Mouse (Mus musculus) thymus, postnatal 10 days (tissue): ENCODE measurements around the gene Vapb.
"Not testable (repeated sequence)": the region's sequence is repeated elsewhere in the genome, so short reads cannot be mapped to it uniquely, and the experiment has no call there.

Source experiments
- DNase-seq, 2 experiments: peaks; one replicate each; pipeline ENCODE4 v3.0.0; 2021; ENCODE audit warnings: low spot score in 2 of 2

Vapb gene

DNA sequence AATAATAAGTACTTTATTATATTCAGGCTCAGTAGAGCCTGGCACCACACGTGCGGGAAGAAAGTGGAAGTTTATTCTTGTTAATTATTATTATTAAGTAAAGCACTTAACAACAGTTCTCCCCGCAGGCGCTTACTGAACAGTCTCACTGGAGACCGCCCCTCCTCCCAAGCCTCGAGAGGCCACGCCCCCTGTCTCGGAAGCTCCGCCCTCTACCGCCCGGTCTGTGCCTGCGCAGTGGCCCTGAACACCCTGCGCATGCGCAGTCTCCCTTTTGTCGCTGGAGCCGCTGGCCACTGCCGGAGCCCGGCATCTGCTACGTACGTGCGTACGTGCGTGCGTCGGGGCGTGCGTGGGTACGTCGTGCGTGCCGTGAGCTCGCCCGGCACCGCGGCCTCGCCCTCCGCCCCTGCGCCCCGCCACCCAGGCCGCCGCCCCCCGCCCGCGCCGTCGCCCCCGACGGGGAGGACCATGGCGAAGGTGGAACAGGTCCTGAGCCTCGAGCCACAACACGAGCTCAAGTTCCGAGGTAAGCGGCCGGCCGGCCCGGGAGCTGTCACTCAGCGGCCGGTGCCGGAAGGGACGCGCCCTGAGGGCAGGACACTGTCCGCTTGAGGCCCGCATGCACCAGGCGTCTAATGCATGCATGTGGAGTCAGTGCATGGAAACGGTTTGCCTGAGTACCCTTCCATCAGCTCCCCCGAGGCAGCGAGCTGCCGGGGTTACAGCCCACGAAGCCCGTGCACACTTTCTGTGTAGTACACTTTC is at the start of gene Vapb:
Vapb (plus strand) TSS at position 290 of the 768 bp plus-strand sequence.
- DNase-seq = peak; percentile 98 to 100

DNA sequence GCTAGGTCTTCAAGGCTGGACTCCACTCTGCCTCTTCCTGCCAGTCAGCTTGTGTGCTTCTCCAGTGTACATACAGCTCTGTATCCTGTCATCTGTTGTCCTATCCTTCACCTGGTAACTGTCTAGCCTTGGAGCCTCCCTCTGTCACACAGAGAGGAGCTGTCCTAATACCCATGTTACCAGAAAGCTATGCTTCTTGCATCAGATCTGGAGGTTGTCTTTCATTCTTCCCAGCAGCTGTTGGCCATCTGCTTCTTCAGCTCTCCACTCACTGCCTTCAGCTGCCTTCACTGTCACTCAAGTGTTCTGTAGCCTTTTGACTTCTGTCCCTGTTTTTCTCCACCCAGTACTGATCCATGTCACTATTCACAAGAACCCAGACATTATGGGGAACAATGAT is 47.5 kb upstream of the Vapb start:
- DNase-seq = no peak

DNA sequence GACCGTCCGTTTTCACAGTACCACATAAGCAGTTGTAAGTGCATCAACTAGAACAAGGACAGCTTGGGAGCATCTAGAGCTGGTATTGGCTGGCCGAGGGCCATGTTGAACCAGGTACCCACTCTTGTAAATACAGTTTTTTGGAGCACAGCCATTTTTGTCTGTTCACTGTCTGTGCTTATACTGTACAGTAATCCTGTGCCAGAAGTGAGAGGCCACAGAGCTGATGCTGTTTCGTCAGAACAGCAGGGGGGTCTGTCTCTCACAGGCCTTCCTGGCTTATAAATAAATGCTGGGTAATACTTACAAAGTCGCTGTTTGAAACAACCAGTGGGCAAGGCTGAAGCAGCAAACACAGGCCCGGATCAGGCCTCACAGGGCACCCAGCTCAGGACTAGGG is 45.6 kb upstream of the Vapb start:
- DNase-seq = no peak

DNA sequence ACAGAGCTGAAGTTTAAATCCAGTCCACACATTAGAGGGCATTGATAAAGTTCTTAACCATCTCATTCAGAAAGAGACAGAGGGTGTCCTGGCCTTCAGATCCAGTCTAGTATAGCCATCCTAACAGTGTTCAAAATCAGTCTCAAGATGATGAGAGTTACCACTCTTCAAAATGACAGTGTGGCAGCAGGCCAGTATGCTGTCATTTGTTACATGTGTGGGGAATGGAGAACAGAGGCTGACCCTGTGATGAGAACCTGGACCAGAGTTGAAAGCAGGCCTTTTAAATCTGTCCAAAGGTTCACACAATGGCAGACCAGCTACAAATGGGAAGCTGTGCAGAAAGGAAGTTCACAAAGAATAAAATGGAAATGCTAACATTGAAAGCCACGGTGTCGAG is 44.6 kb upstream of the Vapb start:
- DNase-seq = no peak

DNA sequence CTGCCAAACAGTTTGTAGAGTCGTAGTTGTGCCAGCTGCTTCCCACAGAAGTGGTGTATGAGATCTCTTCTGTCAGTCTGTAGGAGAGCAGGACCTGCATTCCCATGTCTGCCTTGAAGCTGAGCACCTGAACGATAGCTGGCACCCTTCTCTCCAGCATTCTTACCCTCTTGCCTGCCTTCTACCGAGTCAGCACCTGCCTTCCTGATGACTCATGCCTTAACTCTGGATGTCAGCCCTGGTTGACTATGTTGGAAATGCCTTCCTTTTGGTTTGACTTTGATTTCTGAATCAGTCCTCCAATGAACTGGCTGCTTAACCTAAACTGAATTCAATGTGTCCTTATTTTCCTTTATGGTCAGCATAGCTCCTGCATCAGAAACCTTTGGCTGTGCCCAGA is 38.5 kb upstream of the Vapb start:
- no peak for DNase-seq

DNA sequence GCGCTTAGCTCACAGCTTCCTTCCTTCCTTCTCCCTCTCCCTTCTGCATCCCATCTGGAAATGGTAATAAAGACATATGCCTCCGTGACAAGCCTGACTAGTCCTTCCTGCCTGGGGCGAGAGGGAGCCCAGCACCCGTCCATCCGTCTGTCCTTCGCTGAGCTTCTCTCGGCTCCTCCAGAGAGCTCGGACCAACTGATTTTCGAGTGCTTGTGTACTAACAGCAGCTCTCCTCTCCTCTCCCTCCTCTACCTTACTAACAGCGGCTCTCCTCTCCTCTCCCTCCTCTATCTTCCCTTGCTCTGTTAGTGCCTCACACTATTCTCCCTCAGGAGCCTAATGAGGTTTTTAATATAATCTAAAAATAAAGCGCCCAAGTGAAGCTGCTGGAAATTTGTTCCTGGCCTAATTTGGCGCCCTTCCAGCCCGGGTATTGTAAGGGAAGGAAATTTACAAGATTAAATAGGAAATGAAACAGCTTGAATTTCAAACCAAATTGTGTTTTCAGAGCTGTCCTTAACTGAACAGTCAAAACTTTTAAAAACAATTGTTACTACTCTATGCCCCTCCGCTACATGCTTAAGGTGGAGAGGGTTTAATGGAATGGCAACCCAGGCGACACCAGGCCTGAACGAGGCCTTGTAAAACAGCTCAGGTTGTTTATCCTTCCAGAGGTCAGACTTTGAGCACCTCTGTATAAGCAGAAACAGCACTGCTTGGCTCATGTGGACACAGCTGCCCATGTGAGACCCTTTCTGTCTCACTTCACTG is 35.0 kb upstream of the Vapb start:
- DNase-seq = no peak

DNA sequence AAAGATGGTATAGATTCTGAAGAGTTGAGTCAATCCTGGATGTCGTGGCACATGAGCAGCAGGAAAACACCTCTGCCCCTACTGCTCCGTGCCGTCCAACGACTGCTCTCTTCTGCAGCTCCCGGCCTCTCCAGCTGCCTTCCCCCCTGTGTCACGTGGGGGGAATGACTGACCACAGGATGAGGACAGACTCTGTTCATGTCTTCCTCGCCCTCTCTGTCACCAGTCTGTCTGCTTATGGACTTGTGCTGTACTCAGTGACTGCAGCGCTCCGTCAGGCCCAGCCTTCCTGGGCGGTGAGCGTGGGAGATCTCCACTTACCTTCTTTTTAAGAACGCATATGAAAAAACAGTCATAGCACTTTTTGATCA is 34.5 kb upstream of the Vapb start:
- DNase-seq = no peak

DNA sequence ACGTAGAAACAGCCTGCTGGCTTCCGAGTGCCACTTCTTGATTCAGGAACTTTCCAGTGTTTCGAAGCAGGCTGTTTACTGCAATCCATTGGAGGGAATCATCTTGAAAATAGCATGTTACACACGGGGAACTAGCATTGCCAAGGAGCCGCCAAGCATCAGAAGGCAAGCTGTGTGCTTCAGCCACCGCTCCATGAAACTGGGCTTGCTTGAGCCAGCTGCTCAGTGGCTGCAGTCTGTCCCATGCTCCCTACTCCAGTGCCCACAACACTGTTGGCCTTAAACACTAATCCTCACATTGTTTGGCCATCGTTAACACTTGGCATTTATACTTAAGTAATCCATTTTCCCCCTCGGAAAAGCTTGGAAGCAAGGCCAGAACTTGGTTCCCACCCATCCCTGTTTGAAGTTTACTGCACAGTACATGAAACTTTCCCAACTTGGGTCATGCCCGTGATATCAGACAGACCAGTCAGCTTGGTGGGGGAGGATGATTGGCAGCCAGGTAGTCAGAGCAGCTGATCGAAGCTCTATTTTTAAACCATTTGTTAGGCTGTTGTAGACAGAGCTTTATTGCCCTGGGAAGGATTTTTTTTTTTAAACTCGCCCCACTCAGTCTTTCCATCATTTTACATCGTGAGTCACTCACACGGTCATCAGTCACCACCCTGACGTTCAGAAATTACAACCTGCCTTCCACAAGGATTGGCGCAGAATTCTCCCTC is 31.3 kb upstream of the Vapb start:
- no peak for DNase-seq

DNA sequence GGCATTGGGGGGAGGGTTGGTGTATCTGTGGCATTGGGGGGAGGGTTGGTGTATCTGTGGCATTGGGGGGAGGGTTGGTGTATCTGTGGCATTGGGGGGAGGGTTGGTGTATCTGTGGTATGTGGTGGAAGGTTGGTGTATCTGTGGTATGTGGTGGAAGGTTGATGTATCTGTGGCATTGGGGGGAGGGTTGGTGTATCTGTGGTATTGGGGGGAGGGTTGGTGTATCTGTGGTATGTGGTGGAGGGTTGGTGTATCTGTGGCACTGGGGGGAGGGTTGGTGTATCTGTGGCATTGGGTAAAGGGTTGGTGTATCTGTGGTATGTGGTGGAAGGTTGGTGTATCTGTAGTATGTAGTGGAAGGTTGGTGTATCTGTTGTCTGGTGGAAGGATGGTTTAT is 29.7 kb upstream of the Vapb start:
- not testable (repeated sequence) for DNase-seq

DNA sequence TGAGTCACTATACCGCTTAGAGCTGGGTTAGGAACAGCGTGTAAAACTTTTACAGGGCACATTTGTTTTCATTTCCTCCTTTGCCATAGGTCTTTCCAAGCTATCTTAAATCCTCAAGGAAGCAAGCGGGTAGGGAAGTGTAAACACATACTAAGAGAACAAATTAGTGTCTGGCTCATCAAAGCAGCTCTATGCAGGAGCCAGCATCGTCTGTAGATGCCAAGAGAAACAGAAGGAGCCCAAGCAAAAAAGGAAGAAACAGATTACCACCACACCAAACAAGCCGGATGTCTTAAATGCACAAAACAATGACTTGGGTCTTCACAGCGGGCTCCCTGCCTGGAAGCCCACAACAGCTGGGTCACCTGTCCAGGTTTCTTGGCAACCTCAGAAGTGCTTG is 27.1 kb upstream of the Vapb start:
- DNase-seq = no peak

DNA sequence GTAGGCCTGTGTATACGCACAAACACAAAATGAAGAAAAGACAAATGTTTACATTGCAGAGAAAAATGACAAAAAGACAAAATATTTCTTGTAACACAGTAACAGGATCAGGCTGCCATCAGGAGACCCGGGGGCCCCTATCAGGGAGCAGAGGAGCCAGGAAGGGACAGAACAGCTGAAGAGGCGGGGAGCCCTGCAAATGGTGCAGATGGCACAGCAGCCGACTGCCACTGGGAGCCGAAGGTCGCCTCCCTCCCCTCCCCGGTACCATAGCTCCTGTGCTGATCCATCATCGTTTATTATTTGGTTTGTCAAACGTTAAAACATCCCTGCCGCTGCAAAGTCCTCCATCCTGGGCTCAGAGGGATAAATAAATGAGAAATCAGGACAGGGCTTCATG is 24.7 kb upstream of the Vapb start:
- DNase-seq = no peak

DNA sequence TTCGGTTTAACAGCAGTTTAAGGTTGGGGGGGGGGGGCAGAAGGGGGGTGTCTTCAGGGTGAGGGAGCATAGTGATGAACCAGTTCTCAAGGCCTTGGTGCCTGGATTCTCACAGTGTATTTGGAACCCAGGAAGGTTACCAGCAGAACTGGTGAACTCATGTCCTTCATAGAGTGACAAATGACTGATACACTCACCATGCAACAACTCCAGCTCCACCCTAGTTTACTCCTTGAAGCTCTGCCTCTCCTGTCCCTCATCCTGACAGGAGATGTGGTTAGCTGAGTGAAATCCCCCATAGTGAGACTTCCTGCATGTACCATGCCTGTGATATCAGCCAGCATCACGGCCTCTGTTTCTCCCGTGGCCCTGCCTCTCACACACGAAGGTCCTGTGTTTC is 24.1 kb upstream of the Vapb start:
- no peak for DNase-seq

DNA sequence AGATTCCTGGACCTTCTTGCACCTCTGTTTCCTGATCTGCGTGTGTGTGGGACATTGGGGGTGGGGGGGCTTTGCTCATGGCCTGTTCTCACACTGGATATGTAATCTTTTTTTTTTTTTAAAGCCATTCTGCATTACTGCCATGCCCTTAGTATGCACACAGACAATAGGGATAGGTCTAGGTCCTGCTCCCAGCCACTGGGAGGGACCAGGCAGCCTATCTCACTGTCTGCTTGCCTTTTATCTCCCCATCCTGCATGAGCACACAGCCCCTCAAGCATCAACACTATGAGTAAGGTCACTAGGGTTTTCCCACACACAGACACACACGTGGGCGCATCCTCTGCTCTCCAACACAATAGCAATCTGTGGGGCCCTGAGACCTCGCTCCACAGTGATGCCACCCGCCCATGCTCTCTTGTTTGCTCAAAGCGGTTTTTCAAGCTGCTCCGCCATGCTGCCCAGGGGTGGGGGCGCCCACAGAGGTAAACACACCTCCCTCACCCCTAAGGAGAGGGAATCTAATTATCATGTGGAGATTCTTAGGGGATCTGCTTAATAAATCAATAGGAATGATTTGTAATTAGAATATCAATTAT is 22.6 kb upstream of the Vapb start:
- DNase-seq = no peak

DNA sequence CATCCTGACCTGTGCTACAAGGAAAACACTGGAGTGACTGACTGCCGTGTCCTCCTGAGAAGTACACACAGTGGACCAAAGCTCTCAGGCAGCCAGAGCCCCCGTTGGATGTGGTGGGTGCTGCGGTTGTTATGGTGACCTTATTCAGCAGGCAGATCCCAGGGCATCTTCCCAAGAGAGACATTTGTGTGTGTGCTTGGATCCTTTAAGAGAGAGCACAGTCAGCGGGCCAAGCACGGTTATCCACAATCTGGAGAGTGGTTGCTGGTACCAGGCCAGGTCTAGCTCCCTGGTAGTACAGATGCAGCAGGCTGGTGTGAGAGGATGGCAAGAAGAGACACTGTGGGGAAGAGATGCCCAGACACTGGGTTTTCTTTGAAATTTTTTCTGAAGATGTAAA is 20.3 kb upstream of the Vapb start:
- DNase-seq = no peak

DNA sequence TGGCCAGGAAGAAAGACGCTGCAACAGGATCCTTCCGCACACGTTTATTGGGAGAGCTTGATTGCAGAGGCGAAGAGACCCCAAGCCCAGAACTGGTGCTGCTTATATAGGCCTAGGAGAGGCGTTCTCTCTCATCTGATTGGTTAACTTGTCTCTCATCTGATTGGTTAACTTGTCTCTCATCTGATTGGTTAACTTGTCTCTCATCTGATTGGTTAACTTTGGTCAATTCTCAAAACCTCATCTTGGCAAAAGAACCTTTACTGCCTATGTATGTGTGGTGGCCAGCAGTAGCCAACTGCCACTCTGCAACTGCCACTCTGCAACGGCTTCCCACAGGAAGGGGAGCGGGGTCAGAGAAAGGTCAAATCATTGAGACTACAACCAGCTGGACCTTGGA is 18.2 kb upstream of the Vapb start, which contains the start of gene 1700010B08Rik:
1700010B08Rik (plus strand) TSS at position 301 of the 400 bp plus-strand sequence.
- not testable (repeated sequence) for DNase-seq

DNA sequence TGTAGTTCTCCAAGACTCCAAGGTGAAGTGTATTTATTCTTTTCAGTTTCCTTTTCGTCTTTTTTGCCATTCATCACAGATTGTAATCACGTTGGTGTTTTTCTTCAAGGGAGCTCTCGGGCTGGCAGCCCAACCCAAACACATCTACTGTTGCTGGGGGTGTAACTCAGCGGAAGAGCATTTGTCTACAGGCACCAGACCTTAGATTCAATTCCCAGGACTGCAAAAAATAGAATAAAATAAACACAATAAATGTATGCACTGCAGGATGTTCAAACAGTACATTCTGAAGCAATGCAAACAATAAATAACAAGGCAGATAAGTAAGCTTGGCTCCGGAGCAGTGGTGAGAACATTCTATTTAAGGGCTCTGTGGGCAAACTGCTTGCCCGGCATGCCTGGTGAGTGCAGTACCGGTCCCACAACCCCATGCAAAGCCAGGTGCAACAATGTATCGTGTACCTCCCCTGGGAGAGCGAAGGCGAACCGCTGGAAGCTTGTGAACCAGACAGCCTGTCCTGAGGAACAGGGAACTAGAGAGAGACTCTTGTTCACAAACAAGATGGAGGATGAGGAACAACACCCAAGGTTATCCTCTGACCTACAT is 15.0 kb upstream of the Vapb start:
- no peak for DNase-seq

DNA sequence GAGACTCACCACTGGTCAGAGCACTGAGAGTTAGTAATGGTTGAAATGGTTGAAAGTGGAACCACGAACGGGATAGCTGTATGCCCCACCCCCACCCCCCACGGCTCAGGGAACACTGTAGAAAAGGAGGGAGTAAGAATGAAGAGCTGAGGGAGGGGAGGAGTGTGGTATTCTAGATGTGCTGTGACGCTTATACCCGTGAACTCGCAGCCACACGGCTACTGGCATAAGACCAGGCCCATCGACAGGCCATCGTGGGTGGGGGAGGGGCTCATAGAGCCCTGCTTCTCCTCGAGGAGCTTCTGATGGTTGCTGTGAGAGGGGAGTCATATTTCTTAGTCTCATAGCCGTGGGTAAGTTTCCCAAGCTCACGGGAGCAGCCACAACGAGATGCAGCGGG is 12.9 kb upstream of the Vapb start:
- no peak for DNase-seq

DNA sequence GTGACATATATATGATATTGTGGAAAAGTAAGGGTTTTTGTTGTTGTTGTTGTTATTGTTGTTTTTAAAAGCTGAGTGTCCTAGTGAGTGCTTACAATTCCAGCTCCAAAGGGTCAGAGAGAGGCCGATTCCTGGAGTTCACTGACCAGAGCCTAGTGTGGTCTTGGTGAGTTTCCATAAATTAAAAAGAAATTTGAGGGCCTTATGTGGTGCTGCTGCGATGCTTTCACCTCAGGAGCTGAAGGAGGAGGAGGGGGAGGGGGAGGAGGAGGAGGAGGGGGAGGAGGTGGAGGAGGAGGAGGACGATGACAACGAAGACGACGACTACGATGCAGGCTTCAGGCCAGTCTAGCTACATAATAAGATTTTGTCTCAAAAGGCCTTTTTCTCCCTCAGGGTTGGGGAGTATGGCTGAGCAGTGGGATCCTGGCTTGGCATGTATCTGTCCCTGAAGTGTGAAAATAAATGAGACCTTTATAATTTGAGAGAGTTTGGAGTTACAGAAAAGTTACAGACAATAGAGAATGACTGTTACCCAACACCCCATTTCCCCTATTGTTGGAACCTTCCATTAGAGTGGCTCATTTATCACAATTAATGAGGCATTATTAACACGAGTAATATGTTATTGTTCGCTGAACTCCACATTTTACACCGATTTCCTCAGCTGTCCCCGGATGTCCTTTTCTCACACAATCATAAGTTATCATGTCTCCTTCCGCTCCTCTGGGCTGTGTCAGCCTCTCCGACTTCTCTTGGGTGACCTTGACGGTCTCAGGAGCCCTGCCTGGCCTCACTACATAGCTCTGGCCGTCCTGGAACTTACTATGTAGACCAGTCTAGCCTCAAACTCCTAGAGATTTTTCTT is 12.1 kb upstream of the Vapb start:
- DNase-seq = no peak

DNA sequence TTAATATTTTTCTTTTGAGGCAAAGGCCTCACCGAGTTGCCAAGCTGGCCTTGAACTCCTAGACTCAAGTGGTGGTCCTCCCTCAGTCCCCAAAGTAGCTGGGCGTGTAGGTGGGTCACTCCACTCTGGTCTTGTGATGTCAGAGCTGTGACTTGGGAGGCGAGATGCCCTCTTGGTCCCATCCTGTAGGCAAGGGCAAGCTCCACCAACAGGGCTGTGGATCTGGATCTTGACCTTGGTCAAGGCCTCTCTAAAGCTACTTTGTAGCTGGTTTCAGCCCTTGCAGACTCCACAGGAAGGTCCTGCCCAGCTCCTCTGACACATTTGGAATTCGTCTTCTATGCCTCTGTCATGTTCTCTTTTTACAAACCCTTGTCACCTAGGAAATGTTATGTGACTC is 11.5 kb upstream of the Vapb start:
- DNase-seq = no peak

DNA sequence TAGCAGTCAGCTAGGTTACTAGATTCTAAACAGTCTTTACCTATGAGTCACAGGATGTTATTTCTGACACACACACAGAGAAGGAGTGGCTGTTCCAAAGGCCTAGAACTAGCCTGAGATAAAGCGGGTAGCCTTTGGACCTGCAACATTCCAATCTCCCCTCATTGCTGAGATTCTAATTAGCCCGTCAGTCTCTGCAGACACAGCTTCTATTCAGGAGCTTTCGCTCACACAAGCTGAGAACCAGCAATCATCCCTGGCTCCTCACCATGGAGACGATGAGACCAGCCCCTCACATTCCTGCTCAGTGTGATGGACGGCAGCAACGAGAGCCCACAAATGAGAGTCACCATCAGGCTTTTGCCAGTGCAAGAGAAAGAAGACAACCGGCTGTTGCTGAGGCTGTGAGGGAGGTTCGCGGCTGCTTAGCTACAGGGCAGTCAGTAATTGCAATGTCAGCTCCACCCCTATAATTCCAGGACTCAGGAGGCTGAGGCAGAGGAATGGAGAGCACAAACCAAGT is 6.8 kb upstream of the Vapb start:
- DNase-seq = no peak

DNA sequence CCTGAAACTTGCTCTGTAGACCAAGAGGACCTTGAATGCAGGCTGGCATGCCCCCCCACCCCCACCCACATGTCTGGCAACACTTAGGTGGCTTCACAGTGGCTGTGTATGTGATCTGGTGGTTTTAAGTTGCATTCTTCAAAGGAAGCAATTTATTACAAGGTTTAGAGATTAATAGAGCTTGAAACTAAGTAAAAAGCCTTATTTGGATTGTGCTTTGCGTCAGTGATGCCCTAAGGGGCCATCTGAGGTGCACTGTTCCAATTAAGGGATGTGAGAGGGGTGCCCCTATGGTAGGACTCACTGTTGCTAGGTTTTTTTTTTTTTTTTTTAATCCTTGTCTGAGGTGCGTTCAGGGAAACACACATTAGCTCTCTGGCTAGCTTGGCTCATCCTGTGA is 2.9 kb upstream of the Vapb start:
- no peak for DNase-seq
